Mouse (Mus musculus): Measurements from ENCODE around the gene Mrpl33. TPM values are rescaled to one million over a fixed set of nuclear protein-coding genes. Genes with fewer than 3 reads are reported as not detected.
"Not testable (repeated sequence)": the region's sequence is repeated elsewhere in the genome, so short reads cannot be mapped to it uniquely, and the experiment has no call there.

Mrpl33 gene
- polyA plus RNA-seq, 1 experiment from 2014 or later: 246 TPM

DNA sequence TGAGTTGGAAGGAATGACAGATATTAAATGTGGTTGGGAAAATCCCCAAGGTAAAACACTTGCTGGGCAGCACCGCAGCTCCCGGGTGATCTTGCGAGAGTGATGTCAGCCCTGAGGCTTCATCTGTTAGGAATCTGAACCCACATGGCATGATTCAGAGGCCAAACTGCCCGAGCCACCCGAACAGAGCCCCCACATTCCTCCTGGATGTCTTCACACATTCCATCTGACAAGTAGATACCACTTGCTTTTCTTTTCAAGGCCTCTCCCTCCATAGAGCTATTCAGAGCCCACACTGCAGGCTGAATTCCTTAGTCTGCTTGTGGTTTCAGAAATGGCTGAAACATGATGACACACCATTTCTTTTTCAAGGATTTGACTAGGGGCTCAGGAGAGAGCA, 33.3 kb downstream of the Mrpl33 start:
- no peak overlapping the region for H3K9ac ChIP-seq (replicated peaks; ENCODE audit: low read length)
- ATAC-seq (replicated peaks; ENCODE audit: insufficient number of reproducible peaks, low FRiP score, low TSS enrichment, low read depth): no peak; the same call in 1 of the 2 replicates
- no peak overlapping the region for H3K27ac ChIP-seq (replicated peaks; ENCODE audit: low read depth, low read length)
- H3K4me2 ChIP-seq (ENCODE audit: low read depth, low read length): no peak overlapping the region
- no peaks in the 10 kb centered on the region for H3K36me3 ChIP-seq (replicated peaks; ENCODE audit: control insufficient read depth, insufficient read depth, low read depth, low read length)
- 31% methylated on average over 5 of the region's 5 CpGs for WGBS
- no peaks in the 10 kb centered on the region for H3K9me3 ChIP-seq (replicated peaks; ENCODE audit: control insufficient read depth, low read length)
- no peak overlapping the region for H3K4me3 ChIP-seq (ENCODE audit: low read depth, low read length)
- no peaks in the 10 kb centered on the region for H3K27me3 ChIP-seq (ENCODE audit: control insufficient read depth, insufficient read depth, low read length)
- H3K4me1 ChIP-seq (ENCODE audit: control insufficient read depth, insufficient read depth, low read length): no peaks in the 10 kb centered on the region
- DNase-seq (ENCODE audit: low spot score): peak; percentile 63

DNA sequence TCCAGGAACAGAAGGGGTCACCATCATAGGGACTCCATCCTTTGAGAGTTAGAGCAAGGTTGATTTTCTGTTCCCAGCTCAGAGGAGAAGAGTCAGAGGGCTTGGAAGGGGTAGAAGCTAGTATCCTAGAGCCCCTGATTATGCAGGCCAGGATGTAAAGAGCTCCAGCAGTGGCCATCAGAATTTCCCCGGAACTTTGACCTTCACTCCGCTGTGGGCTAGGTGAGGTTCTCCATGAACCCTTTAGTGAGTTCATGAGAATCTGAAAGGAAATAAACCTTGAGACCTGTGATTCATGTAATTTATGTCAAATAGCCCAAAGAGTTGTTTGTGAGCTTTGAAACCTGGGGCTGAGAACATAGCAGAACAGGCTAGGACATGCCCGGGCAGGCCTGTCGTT, 34.4 kb downstream of the Mrpl33 start:
- H3K9ac ChIP-seq (replicated peaks; ENCODE audit: low read length); H3K4me2 ChIP-seq (ENCODE audit: low read depth, low read length); H3K4me3 ChIP-seq (ENCODE audit: low read depth, low read length); ATAC-seq (replicated peaks; ENCODE audit: insufficient number of reproducible peaks, low FRiP score, low TSS enrichment, low read depth); H3K36me3 ChIP-seq (replicated peaks; ENCODE audit: control insufficient read depth, insufficient read depth, low read depth, low read length); DNase-seq (ENCODE audit: low spot score); H3K27me3 ChIP-seq (ENCODE audit: control insufficient read depth, insufficient read depth, low read length); H3K27ac ChIP-seq (replicated peaks; ENCODE audit: low read depth, low read length); H3K9me3 ChIP-seq (replicated peaks; ENCODE audit: control insufficient read depth, low read length); H3K4me1 ChIP-seq (ENCODE audit: control insufficient read depth, insufficient read depth, low read length): not testable (repeated sequence)
- WGBS: 85% methylated on average over 4 of the region's 4 CpGs

DNA sequence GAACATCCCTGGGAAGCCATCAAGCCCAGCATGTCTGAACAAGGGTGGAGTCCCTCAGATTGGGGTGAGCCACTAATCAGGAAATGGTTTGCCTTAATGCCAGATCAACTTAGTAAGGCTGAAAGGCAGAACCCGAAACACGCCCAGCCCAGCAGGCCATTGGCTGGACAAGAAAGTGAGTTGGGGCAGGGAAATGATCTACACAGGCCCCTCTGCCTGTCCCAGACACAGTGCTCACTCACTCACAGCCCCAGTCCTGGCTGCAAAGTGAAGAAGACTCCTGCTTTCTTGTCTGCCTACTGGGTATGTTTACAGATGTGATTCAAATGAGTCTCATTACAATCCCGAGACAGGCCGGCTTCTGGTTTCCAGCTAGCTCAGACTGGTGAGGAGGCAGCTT, 37.4 kb downstream of the Mrpl33 start:
- WGBS: 57% methylated on average over 4 of the region's 4 CpGs
- Histone ChIP-seq H3K9me3 (replicated peaks; ENCODE audit: control insufficient read depth, low read length) (no peaks in the 10 kb centered on the region), H3K4me2 (ENCODE audit: low read depth, low read length) (no peak overlapping the region), H3K9ac (replicated peaks; ENCODE audit: low read length) (no peak overlapping the region), H3K4me3 (ENCODE audit: low read depth, low read length) (no peak overlapping the region), H3K27ac (replicated peaks; ENCODE audit: low read depth, low read length) (no peak overlapping the region), H3K36me3 (replicated peaks; ENCODE audit: control insufficient read depth, insufficient read depth, low read depth, low read length) (no peaks in the 10 kb centered on the region), H3K27me3 (ENCODE audit: control insufficient read depth, insufficient read depth, low read length) (no peaks in the 10 kb centered on the region), H3K4me1 (ENCODE audit: control insufficient read depth, insufficient read depth, low read length) (no peaks in the 10 kb centered on the region)
- DNase-seq (ENCODE audit: low spot score): no peak
- ATAC-seq (replicated peaks; ENCODE audit: insufficient number of reproducible peaks, low FRiP score, low TSS enrichment, low read depth): no peak

DNA sequence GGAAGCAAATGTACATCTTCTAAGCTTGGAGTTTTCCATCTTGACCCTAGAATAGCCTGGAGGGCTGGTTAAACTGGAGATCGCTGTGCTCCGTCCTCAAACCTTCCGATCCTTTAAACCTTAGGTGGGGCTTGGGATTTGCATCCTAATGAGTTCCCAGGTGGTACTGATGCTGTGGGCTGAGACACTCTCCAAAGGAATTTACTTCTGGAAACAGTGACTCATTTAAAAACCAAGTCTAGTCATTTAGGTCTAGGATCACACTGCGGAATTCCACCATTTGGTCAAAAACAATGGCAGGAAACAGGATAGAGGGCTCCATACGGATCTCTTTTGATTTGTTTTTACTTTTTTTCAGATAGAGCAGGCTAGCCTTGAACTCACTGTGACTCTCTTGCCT, 37.9 kb downstream of the Mrpl33 start:
- Histone ChIP-seq H3K9ac (replicated peaks; ENCODE audit: low read length) (no peak overlapping the region), H3K4me1 (ENCODE audit: control insufficient read depth, insufficient read depth, low read length) (no peaks in the 10 kb centered on the region), H3K27ac (replicated peaks; ENCODE audit: low read depth, low read length) (no peak overlapping the region), H3K4me3 (ENCODE audit: low read depth, low read length) (no peak overlapping the region), H3K9me3 (replicated peaks; ENCODE audit: control insufficient read depth, low read length) (no peaks in the 10 kb centered on the region), H3K36me3 (replicated peaks; ENCODE audit: control insufficient read depth, insufficient read depth, low read depth, low read length) (no peaks in the 10 kb centered on the region), H3K4me2 (ENCODE audit: low read depth, low read length) (no peak overlapping the region), H3K27me3 (ENCODE audit: control insufficient read depth, insufficient read depth, low read length) (no peaks in the 10 kb centered on the region)
- 51% methylated on average over 5 of the region's 5 CpGs for WGBS
- DNase-seq (ENCODE audit: low spot score) (no peak), ATAC-seq (replicated peaks; ENCODE audit: insufficient number of reproducible peaks, low FRiP score, low TSS enrichment, low read depth) (no peak)

GRCm38 (mm10) chr5:31636636-31637253, 40.0 kb downstream of the Mrpl33 start:
- H3K9ac ChIP-seq (replicated peaks; ENCODE audit: low read length): no peak overlapping the region
- H3K9me3 ChIP-seq (replicated peaks; ENCODE audit: control insufficient read depth, low read length): no peaks in the 10 kb centered on the region
- no peak overlapping the region for H3K4me2 ChIP-seq (ENCODE audit: low read depth, low read length)
- H3K27me3 ChIP-seq (ENCODE audit: control insufficient read depth, insufficient read depth, low read length): no peaks in the 10 kb centered on the region
- WGBS: 65% methylated on average over 9 of the region's 9 CpGs
- H3K4me1 ChIP-seq (ENCODE audit: control insufficient read depth, insufficient read depth, low read length): no peaks in the 10 kb centered on the region
- DNase-seq (ENCODE audit: low spot score): no peak
- H3K36me3 ChIP-seq (replicated peaks; ENCODE audit: control insufficient read depth, insufficient read depth, low read depth, low read length): no peaks in the 10 kb centered on the region
- no peak for ATAC-seq (replicated peaks; ENCODE audit: insufficient number of reproducible peaks, low FRiP score, low TSS enrichment, low read depth)
- H3K4me3 ChIP-seq (ENCODE audit: low read depth, low read length): no peak overlapping the region
- no peak overlapping the region for H3K27ac ChIP-seq (replicated peaks; ENCODE audit: low read depth, low read length)

DNA sequence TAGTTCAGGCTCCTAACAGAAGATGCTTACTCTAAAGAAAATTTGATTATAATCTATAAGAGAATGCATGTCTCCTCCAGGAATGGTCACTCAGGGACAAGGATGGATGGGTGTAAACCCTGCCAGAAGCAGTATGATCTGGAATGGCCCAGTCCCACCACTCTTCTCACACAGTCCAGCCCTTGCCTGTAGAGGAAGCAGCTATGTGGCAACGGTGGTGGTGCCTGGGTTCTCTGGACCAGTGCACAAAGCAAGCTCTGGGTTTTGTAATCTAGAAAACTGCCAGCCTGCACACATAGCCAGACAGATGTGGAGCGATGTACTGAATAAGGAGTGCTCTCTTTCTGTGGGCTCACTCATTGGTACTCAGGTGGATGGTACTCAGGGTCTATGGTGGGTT, 43.8 kb downstream of the Mrpl33 start:
- Histone ChIP-seq H3K4me1 (ENCODE audit: control insufficient read depth, insufficient read depth, low read length) (no peaks in the 10 kb centered on the region), H3K4me2 (ENCODE audit: low read depth, low read length) (no peak overlapping the region), H3K27ac (replicated peaks; ENCODE audit: low read depth, low read length) (no peak overlapping the region), H3K9me3 (replicated peaks; ENCODE audit: control insufficient read depth, low read length) (no peaks in the 10 kb centered on the region), H3K36me3 (replicated peaks; ENCODE audit: control insufficient read depth, insufficient read depth, low read depth, low read length) (no peaks in the 10 kb centered on the region), H3K4me3 (ENCODE audit: low read depth, low read length) (no peak overlapping the region), H3K9ac (replicated peaks; ENCODE audit: low read length) (no peak overlapping the region), H3K27me3 (ENCODE audit: control insufficient read depth, insufficient read depth, low read length) (no peaks in the 10 kb centered on the region)
- DNase-seq (ENCODE audit: low spot score) (no peak), ATAC-seq (replicated peaks; ENCODE audit: insufficient number of reproducible peaks, low FRiP score, low TSS enrichment, low read depth) (no peak)
- WGBS: 84% methylated on average over 2 of the region's 2 CpGs

DNA sequence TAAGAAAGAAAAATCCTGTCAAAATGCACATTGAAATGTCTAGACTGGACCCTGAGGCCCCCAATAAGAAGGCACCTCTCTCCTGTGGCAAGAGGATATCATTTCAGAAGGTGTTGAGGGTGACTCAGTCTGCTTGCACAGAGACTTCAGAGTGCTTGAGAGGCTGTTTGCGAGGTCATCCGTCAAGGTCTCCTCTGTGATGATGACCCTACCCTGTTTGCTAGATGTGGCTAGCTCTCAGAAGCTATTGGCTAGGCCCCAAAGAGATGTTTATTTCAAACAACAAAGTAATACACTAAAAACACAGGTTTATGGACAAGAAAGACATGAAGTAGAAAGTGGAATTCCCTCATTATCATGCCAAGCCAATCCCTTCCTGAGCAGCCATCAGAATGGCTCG, 45.6 kb downstream of the Mrpl33 start:
- Histone ChIP-seq H3K27ac (replicated peaks; ENCODE audit: low read depth, low read length) (no peak overlapping the region), H3K4me3 (ENCODE audit: low read depth, low read length) (no peak overlapping the region), H3K4me2 (ENCODE audit: low read depth, low read length) (no peak overlapping the region), H3K9ac (replicated peaks; ENCODE audit: low read length) (no peak overlapping the region), H3K4me1 (ENCODE audit: control insufficient read depth, insufficient read depth, low read length) (no peaks in the 10 kb centered on the region), H3K27me3 (ENCODE audit: control insufficient read depth, insufficient read depth, low read length) (no peaks in the 10 kb centered on the region), H3K9me3 (replicated peaks; ENCODE audit: control insufficient read depth, low read length) (no peaks in the 10 kb centered on the region), H3K36me3 (replicated peaks; ENCODE audit: control insufficient read depth, insufficient read depth, low read depth, low read length) (no peaks in the 10 kb centered on the region)
- ATAC-seq (replicated peaks; ENCODE audit: insufficient number of reproducible peaks, low FRiP score, low TSS enrichment, low read depth) (no peak), DNase-seq (ENCODE audit: low spot score) (no peak)
- 97% methylated on average over 3 of the region's 3 CpGs for WGBS

GRCm38 (mm10) chr5:31644272-31644671, 47.5 kb downstream of the Mrpl33 start:
- no peaks in the 10 kb centered on the region for H3K27me3 ChIP-seq (ENCODE audit: control insufficient read depth, insufficient read depth, low read length)
- no peak overlapping the region for H3K9ac ChIP-seq (replicated peaks; ENCODE audit: low read length)
- 86% methylated on average over 4 of the region's 4 CpGs for WGBS

More at GRCm38 (mm10) chr5:31644272-31644671, 47.5 kb downstream of the Mrpl33 start:
- no peak overlapping the region for H3K27ac ChIP-seq (replicated peaks; ENCODE audit: low read depth, low read length)
- H3K36me3 ChIP-seq (replicated peaks; ENCODE audit: control insufficient read depth, insufficient read depth, low read depth, low read length): no peaks in the 10 kb centered on the region
- no peaks in the 10 kb centered on the region for H3K9me3 ChIP-seq (replicated peaks; ENCODE audit: control insufficient read depth, low read length)
- H3K4me1 ChIP-seq (ENCODE audit: control insufficient read depth, insufficient read depth, low read length): no peaks in the 10 kb centered on the region
- no peak overlapping the region for H3K4me2 ChIP-seq (ENCODE audit: low read depth, low read length)
- no peak overlapping the region for H3K4me3 ChIP-seq (ENCODE audit: low read depth, low read length)
- DNase-seq (ENCODE audit: low spot score) (no peak), ATAC-seq (replicated peaks; ENCODE audit: insufficient number of reproducible peaks, low FRiP score, low TSS enrichment, low read depth) (no peak)
